Mouse (Mus musculus) spleen, adult 2 months (tissue): Measurements from ENCODE around the gene Hist1h2br.

ENCODE experiments used
- CTCF ChIP-seq: fragments of 200-500 bp; IDR thresholded peaks from 2 replicates; pipeline ENCODE4 v1.5.1; 2011; ENCODE audit warnings: mild to moderate bottlenecking, inconsistent platforms; ENCODE audit not compliant: insufficient read depth, insufficient read length, insufficient replicate concordance; ENCODE audit errors: extremely low read depth
- POLR2A ChIP-seq: fragments of 200-500 bp; IDR thresholded peaks from 2 replicates; pipeline ENCODE4 v1.6.1; 2011; ENCODE audit warnings: low read depth, low read length, inconsistent platforms

DNA sequence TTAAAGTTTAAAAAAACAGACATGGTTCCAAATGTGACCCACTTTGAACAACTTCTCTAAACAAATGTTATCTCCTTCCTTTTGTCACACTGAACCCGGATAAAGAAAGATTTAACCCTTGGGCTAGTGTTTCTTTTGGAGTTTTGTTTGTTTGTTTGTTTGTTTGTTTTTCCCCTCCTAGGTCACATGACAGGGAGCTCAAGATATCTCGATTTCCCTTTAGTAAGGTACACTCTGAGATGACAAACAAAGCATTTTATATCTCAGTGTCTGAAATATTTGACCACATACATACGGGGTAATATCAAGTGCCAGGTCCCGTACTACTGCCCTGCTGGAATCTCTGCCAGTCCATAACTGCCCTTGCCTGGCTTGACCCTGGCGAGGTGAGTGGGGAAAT is 49.9 kb downstream of the Hist1h2br start:
- TF ChIP-seq CTCF (no peak), POLR2A (no peak)
